Mouse (Mus musculus) C2C12 (cell line): Measurements from ENCODE around the gene Trp53rkb.

Experiments used
- CEBPB ChIP-seq: IDR thresholded peaks from one replicate; pipeline ENCODE4 v1.6.1; 2011; ENCODE audit warnings: low read depth, mild to moderate bottlenecking, control low read depth, moderate library complexity
- CTCF ChIP-seq: IDR thresholded peaks from one replicate; pipeline ENCODE4 v1.5.1; 2011; ENCODE audit not compliant: control insufficient read depth, insufficient read depth, insufficient read length
- MYOD1 ChIP-seq: IDR thresholded peaks from one replicate; pipeline ENCODE4 v1.6.1; 2011; ENCODE audit warnings: low read depth; ENCODE audit not compliant: control insufficient read depth, insufficient read length
- MYOG ChIP-seq: IDR thresholded peaks from one replicate; pipeline ENCODE4 v1.6.1; 2011; ENCODE audit not compliant: control insufficient read depth, insufficient read length; ENCODE audit errors: extremely low read depth
- USF1 ChIP-seq: IDR thresholded peaks from one replicate; pipeline ENCODE4 v1.6.1; 2011; ENCODE audit warnings: low read depth, mild to moderate bottlenecking, control low read depth, moderate library complexity

- TF ChIP-seq MYOG (no peak), CTCF (no peak), USF1 (no peak), MYOD1 (no peak), CEBPB (no peak)
Observed at GRCm38 (mm10) chr2:166810821-166811220, 18.5 kb downstream of the Trp53rkb start.
